Mouse (Mus musculus): ENCODE results near the gene Mrc2.

DNA sequence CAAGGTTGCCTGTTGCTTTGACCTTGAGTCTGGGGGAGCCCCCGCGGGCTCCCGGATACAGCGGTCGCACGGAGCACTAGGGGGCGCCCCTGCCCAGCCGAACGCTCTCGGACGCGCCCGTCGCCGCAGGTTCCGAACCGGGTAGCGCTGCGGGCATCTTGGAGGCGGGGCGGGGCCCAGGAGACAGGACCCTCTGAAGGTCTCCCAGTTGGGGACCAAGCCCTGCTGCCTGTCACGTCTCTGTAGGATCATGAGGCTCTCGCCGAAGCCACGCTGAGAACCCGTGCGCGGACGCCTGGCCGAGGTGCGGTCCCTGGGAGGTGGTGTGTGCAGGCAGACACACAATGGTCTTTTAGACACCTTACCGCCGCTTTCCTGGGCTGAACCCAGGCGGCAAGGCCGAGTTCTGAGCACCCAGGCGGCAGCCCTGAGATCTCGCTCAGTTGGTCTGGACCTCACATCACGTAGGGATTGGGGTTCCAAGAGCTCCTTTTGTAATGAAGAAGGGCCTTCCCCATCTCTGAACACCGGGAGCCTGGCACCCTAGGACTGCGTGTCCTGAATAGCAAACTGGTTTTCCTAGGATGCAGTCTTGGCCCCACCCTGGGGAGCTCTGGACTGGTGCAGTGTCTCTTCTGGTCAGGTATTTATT, 70.6 kb downstream of the Mrc2 start:
- TF ChIP-seq EP300 (IDR thresholded peaks at IDR 0.05; ENCODE audit: low read depth) (no peak), CTCF (IDR thresholded peaks at IDR 0.05; ENCODE audit: low read depth) (peak; percentile 89)

Measured in liver, postnatal 0 days (tissue).